Mouse (Mus musculus): ENCODE results near the gene Hes2. TPM values are rescaled to one million over a fixed set of nuclear protein-coding genes. Genes with fewer than 3 reads are reported as not detected.
A peak's percentile ranks its signal among the peaks of the same experiment; 100 is the strongest.

Gene Hes2
- total RNA-seq (2021): not detected
- long read RNA-seq, experiment 1: 0 reads
- long read RNA-seq, experiment 2: 0 reads

- DNase-seq (ENCODE audit: low spot score in 2 of 2): no peak
Observed at GRCm38 (mm10) chr4:152158585-152159284, at the start of gene Hes2. Gene Hes2, plus strand, starts transcription at chr4:152158867.

- DNase-seq (ENCODE audit: low spot score in 2 of 2): no peak
Observed at GRCm38 (mm10) chr4:152109509-152109908, 49.2 kb upstream of the Hes2 start.

GRCm38 (mm10) chr4:152110689-152111088 is 48.0 kb upstream of the Hes2 start:
- DNase-seq (ENCODE audit: low spot score in 2 of 2): no peak

GRCm38 (mm10) chr4:152112329-152112728 is 46.3 kb upstream of the Hes2 start:
- no peak for DNase-seq (ENCODE audit: low spot score in 2 of 2)

GRCm38 (mm10) chr4:152114080-152114479 is 44.6 kb upstream of the Hes2 start:
- no peak for DNase-seq (ENCODE audit: low spot score in 2 of 2)

GRCm38 (mm10) chr4:152115921-152116612 is 42.6 kb upstream of the Hes2 start, which contains the start of gene Tnfrsf25:
Gene Tnfrsf25, plus strand, starts transcription at chr4:152115934.
- no peak for DNase-seq (ENCODE audit: low spot score in 2 of 2)

GRCm38 (mm10) chr4:152117538-152117937 is 41.1 kb upstream of the Hes2 start:
- DNase-seq (ENCODE audit: low spot score in 2 of 2): no peak

- peak in 1 of 2 experiments; percentile 44 for DNase-seq (ENCODE audit: low spot score in 2 of 2)
Observed at GRCm38 (mm10) chr4:152119396-152120292, 39.0 kb upstream of the Hes2 start.

GRCm38 (mm10) chr4:152120311-152121182 is 38.1 kb upstream of the Hes2 start:
- no peak for DNase-seq (ENCODE audit: low spot score in 2 of 2)

- DNase-seq (ENCODE audit: low spot score in 2 of 2): no peak
Observed at GRCm38 (mm10) chr4:152121183-152121505, 37.5 kb upstream of the Hes2 start.

GRCm38 (mm10) chr4:152124361-152124961 is 34.2 kb upstream of the Hes2 start:
- no peak for DNase-seq (ENCODE audit: low spot score in 2 of 2)

GRCm38 (mm10) chr4:152125161-152126025 is 33.3 kb upstream of the Hes2 start:
- peak; percentile 32 to 53 for DNase-seq (ENCODE audit: low spot score in 2 of 2)

GRCm38 (mm10) chr4:152126026-152126920 is 32.4 kb upstream of the Hes2 start:
- DNase-seq (ENCODE audit: low spot score in 2 of 2): no peak

- DNase-seq (ENCODE audit: low spot score in 2 of 2): no peak
Observed at GRCm38 (mm10) chr4:152127884-152128283, 30.8 kb upstream of the Hes2 start.

GRCm38 (mm10) chr4:152128784-152129183 is 29.9 kb upstream of the Hes2 start:
- no peak for DNase-seq (ENCODE audit: low spot score in 2 of 2)

GRCm38 (mm10) chr4:152129395-152129930 is 29.2 kb upstream of the Hes2 start:
- DNase-seq (ENCODE audit: low spot score in 2 of 2): no peak

- peak; percentile 49 for DNase-seq (ENCODE audit: low spot score in 2 of 2)
Observed at GRCm38 (mm10) chr4:152130771-152131653, 27.7 kb upstream of the Hes2 start.
